Mouse (Mus musculus) heart, embryonic 16.5 days (tissue): ENCODE data around the gene Ephb2. TPM values are rescaled to one million over a fixed set of nuclear protein-coding genes. Genes with fewer than 3 reads are reported as not detected.

Experiments
- ATAC-seq: fragments of 200-750 bp; cut with Nextera tagmentation; replicated peaks from 2 replicates; pipeline ENCODE4 v1.8.0; 2017; ENCODE audit warnings: moderate number of reproducible peaks; ENCODE audit not compliant: insufficient read depth, low FRiP score; ENCODE audit errors: extremely low read depth
- H3K27ac ChIP-seq: fragments of 300-500 bp; sonication (generic); 2 replicates; pipeline ENCODE4 v1.5.1; 2014; ENCODE audit warnings: mild to moderate bottlenecking, low read length, control low read depth, moderate library complexity
- H3K27me3 ChIP-seq: fragments of 300-500 bp; sonication (generic); 2 replicates; pipeline ENCODE4 v1.6.1; 2014; ENCODE audit warnings: low read length, mixed read lengths; ENCODE audit not compliant: control insufficient read depth, insufficient read depth
- H3K36me3 ChIP-seq: fragments of 300-500 bp; sonication (generic); 2 replicates; pipeline ENCODE4 v1.6.1; 2014; ENCODE audit not compliant: control insufficient read depth, insufficient read depth
- H3K4me1 ChIP-seq: fragments of 300-500 bp; sonication (generic); 2 replicates; pipeline ENCODE4 v1.6.1; 2014; ENCODE audit warnings: low read length, mixed read lengths; ENCODE audit not compliant: control insufficient read depth, insufficient read depth
- H3K4me2 ChIP-seq: fragments of 300-500 bp; sonication (generic); 2 replicates; pipeline ENCODE4 v1.6.1; 2014; ENCODE audit warnings: low read depth, mild to moderate bottlenecking, control low read depth, low read length
- H3K4me3 ChIP-seq: fragments of 300-500 bp; sonication (generic); 2 replicates; pipeline ENCODE4 v1.5.1; 2014; ENCODE audit warnings: mild to moderate bottlenecking, control low read depth, low read length
- H3K9ac ChIP-seq: fragments of 300-500 bp; sonication (generic); 2 replicates; pipeline ENCODE4 v1.6.1; 2014; ENCODE audit warnings: low read length, control low read depth
- H3K9me3 ChIP-seq: fragments of 300-500 bp; sonication (generic); replicated peaks from 2 replicates; pipeline ENCODE4 v1.6.1; 2016; ENCODE audit warnings: low read length; ENCODE audit not compliant: control insufficient read depth
- WGBS: fragments of 180-500 bp; shearing (Covaris S2); extraction: QIAGEN DNeasy Blood & Tissue Kit; methylation state at CpG from one replicate; pipeline ENCODE4 v1.1.7; 2014; 5-methylcytosine and 5-hydroxymethylcytosine counted together
- polyA plus RNA-seq: library from polyadenylated mRNA; unstranded; fragments of >200 nt; fragmentation: Nextera tagmentation; extraction: Ambion mirVana; gene quantifications from 2 replicates; pipeline ENCODE4 v1.2.1, GENCODE M21; 2015

Ephb2 gene
- polyA plus RNA-seq, 1 experiment from 2014 or later = 0.70 TPM

DNA sequence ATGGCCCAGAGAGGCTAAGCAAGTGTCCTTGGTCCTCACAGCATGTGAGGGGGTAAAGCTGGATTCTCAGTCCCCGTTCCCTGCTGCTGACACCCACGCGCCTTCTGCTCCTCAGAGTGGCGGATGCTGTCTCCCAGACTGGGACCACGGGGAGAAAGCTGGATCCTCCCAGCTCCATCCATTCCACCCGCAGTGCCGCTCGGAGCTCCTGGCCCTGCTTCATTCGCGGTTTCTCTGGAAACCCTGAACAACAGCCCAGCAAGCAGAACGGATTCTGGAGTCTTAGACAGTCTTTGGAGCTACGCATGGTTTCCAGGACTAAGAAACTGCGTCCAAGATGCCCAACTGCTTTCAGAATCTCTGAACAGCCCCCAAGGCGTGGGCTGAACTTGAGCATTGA, 93.9 kb downstream of the Ephb2 start:
- Histone ChIP-seq H3K4me2 (no peak overlapping the region), H3K27me3 (no peaks in the 10 kb centered on the region; the same call in 1 of the 2 replicates), H3K4me3 (no peak overlapping the region), H3K36me3 (no peaks in the 10 kb centered on the region), H3K27ac (peak overlapping the region; percentile 38), H3K4me1 (peaks cover 25% of the 10 kb centered on the region), H3K9ac (no peak overlapping the region), H3K9me3 (no peaks in the 10 kb centered on the region)
- 76% methylated on average over 14 of the region's 14 CpGs for WGBS
- no peak for ATAC-seq

DNA sequence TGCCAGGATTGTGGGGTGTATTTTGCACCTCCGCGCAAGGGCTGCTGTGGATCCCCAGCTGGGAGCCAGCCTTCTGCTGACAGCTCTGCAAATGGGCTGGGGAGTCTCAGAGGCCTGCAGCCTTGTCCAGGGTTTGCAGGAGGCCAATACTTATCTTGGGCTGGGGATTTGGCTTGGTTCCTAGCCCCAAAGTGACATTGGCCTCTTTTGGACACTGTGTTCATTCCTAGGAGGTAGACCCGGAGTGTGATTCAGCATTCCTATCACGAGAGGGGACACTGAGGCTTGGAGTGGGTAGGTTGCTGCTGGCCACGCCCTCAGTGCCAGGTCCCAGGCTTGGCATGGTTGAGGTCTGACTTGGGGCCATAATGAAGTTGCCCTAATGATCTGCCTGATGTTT, 94.8 kb downstream of the Ephb2 start:
- no peak overlapping the region for H3K4me2 ChIP-seq
- H3K27ac ChIP-seq = 0 out of 2 replicates have a peak overlapping the region, but pooled peaks have one; percentile 19
- no peaks in the 10 kb centered on the region for H3K9me3 ChIP-seq
- H3K27me3 ChIP-seq = no peaks in the 10 kb centered on the region; the same call in 1 of the 2 replicates
- peaks cover 25% of the 10 kb centered on the region for H3K4me1 ChIP-seq
- ATAC-seq = no peak
- no peaks in the 10 kb centered on the region for H3K36me3 ChIP-seq
- no peak overlapping the region for H3K4me3 ChIP-seq
- 49% methylated on average over 5 of the region's 5 CpGs for WGBS
- no peak overlapping the region for H3K9ac ChIP-seq

DNA sequence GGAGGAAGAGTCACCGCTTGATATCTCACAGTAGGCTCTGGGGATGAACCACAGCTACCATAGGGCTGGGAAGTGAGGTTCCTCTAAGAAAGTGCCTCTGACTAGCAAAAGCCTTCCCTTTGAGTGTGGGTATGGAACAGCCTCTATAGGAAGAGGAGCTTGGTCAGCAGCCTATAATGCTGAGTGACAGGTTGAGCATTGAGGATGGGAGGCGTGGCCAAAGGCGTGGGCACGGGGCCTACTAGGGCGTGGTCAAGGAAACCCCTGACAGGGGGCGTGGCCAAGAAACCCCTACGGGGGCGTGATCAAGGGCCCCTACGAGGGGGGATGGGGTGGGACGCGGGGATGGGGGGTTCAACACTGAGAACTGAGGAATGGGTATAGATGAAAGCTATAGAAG, 96.6 kb downstream of the Ephb2 start:
- no peak overlapping the region for H3K4me3 ChIP-seq
- H3K27me3 ChIP-seq = no peaks in the 10 kb centered on the region; the same call in 1 of the 2 replicates
- H3K36me3 ChIP-seq = no peaks in the 10 kb centered on the region
- no peak for ATAC-seq
- 28% methylated on average over 11 of the region's 11 CpGs for WGBS
- H3K27ac ChIP-seq = no peak overlapping the region
- H3K9me3 ChIP-seq = no peaks in the 10 kb centered on the region
- H3K4me1 ChIP-seq = peaks cover 32% of the 10 kb centered on the region
- H3K4me2 ChIP-seq = no peak overlapping the region
- no peak overlapping the region for H3K9ac ChIP-seq

DNA sequence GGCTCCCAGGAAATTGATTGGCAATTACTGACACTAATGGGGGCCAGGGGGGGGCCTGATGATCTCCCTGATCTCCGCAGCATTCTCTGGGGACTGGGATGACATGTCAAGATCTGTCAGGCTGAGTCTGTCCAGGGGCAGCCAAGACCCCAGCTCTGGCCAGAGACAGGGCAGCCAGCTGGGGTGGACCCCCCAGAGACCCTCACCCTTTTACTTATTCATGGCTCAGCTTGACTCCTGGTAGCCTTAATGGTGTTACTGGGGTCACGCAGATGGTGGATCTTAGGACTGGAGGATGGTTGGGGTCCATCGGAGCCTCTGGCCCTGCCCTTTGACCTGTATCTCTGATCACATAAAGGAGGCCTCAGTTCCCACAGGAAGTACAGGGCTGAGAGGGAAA, 97.5 kb downstream of the Ephb2 start:
- Histone ChIP-seq H3K27me3 (no peaks in the 10 kb centered on the region; the same call in 1 of the 2 replicates), H3K4me1 (peaks cover 35% of the 10 kb centered on the region), H3K27ac (no peak overlapping the region), H3K9ac (no peak overlapping the region), H3K4me3 (no peak overlapping the region), H3K4me2 (no peak overlapping the region), H3K9me3 (no peaks in the 10 kb centered on the region), H3K36me3 (no peaks in the 10 kb centered on the region)
- WGBS = 76% methylated on average over 3 of the region's 3 CpGs
- ATAC-seq = no peak

DNA sequence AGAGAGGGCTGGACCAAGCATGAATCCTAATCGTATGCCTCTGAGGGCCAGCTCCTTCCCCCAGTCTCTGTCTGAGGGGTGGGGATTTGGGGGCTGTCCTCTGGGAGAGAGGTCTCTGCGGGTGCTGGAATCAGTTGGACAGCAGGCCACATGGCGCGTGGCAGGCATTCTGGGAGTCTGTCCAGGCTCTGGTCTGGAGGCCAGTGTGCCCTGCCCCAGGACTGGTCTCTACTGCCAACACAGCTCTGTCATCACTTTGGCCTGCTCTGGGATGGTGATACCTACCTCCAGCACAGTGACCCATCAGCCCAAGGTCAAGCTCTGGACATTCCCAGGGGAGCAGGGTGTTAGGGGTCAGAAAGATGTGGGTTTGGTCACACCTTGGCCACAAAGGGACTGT, 99.9 kb downstream of the Ephb2 start:
- H3K4me2 ChIP-seq = no peak overlapping the region
- H3K27ac ChIP-seq = no peak overlapping the region; the same call in 1 of the 2 replicates
- peak; percentile 30; the same call in 1 of the 2 replicates for ATAC-seq
- no peaks in the 10 kb centered on the region for H3K9me3 ChIP-seq
- 23% methylated on average over 4 of the region's 4 CpGs for WGBS
- no peaks in the 10 kb centered on the region for H3K36me3 ChIP-seq
- no peak overlapping the region for H3K9ac ChIP-seq
- H3K4me3 ChIP-seq = no peak overlapping the region
- H3K27me3 ChIP-seq = no peaks in the 10 kb centered on the region; the same call in 1 of the 2 replicates
- H3K4me1 ChIP-seq = peaks cover 33% of the 10 kb centered on the region

DNA sequence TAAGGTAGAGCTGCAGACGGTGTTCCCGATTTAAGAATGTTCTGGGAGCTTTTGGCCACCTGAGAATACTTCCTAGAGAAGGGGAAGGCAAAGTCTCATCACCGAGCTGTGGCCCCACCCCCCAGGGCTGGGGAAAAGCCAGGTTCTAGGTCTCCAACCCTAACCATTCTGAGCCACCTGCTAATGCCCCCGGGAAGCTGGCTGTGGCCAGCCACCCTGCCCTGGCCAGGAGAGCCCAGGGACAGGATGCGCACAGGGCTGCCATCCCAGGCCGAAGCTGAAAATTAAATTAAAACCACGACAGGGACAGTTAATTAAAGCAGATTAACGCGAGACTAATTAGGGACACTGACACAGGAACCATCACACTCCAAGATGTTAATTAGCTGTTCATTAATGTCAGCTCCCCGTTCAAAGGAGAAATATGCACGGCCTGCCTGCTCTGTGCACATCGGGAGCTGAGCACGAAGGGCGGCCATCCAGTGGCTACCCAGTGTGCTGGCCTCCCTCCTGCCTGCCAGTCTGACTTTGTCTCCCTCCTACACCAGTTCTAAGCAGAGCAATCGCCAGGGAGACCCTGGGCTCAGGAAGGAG, 101.5 kb downstream of the Ephb2 start:
- H3K4me3 ChIP-seq = no peak overlapping the region
- no peaks in the 10 kb centered on the region for H3K9me3 ChIP-seq
- peaks cover 29% of the 10 kb centered on the region for H3K4me1 ChIP-seq
- H3K9ac ChIP-seq = no peak overlapping the region
- ATAC-seq = no peak
- H3K36me3 ChIP-seq = no peaks in the 10 kb centered on the region
- no peaks in the 10 kb centered on the region; the same call in 1 of the 2 replicates for H3K27me3 ChIP-seq
- no peak overlapping the region for H3K4me2 ChIP-seq
- 86% methylated on average over 15 of the region's 15 CpGs for WGBS
- H3K27ac ChIP-seq = no peak overlapping the region

DNA sequence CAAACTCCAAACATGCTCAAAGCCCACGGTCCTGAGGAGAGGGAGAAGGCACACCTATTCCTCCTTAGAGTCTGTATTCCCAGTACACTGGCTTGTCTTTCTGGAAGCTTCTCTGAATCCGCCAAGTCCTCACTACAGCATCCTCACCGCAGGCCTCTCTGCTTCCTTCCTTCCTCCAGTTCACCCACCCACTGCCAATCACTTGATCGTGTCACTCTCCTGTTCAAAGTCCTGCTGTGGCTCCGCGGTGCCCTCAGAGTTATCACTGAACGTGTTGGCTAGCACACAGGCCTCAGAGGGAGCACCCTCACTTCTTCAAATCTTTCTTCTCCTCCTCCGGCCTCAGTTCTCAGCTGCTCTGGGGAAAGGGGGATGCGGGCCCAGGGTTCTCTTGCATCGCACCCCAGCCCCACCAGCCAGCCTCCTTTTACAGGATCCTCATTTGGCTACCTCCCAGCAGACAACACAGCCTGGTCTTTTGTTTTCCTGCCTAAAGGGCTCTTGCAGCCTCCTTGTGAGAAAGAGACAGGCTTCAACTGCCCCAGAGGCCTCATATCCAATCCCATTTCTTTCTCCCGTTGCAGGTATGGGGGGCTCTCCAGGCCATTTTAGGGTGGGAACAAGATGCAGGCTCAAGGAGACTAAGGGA, 102.4 kb downstream of the Ephb2 start:
- peaks cover 28% of the 10 kb centered on the region for H3K4me1 ChIP-seq
- H3K9me3 ChIP-seq = no peaks in the 10 kb centered on the region
- no peak overlapping the region for H3K27ac ChIP-seq
- H3K27me3 ChIP-seq = no peaks in the 10 kb centered on the region; the same call in 1 of the 2 replicates
- H3K4me3 ChIP-seq = no peak overlapping the region
- ATAC-seq = no peak
- peak overlapping the region; percentile 9; the same call in 1 of the 2 replicates for H3K9ac ChIP-seq
- H3K36me3 ChIP-seq = no peaks in the 10 kb centered on the region
- whole genome bisulfite sequencing = 39% methylated on average over 11 of the region's 11 CpGs
- no peak overlapping the region for H3K4me2 ChIP-seq

DNA sequence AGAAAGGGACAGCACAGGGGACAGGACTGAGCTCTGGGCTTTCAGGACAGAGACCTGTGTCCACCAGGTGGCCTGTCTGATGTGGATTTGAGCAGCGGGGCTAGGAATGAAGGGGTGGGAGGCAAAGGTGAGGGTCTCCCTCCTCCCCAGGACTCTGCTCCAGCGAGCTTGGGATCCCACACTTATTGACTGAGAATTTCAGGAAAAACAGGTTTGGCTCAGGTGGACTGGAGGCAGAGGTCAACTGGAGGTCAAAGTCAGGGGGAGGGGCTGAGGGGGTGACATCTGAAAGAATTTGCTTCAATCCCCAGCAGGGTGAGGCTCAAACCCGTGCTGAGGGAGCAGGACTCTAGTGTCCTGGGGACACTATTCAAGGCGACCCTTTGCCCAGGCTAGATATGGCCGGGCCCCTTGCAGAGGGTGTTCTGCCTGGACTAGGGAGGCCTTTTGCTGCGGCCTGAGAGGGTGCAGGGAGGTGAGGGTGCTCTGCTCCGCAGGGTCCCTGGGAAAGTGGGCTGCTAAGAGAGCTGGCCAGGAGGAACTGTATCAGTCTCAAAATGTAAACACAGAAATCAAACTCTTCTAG, 103.2 kb downstream of the Ephb2 start:
- 66% methylated on average over 7 of the region's 7 CpGs for WGBS
- Histone ChIP-seq H3K36me3 (no peaks in the 10 kb centered on the region), H3K27me3 (no peaks in the 10 kb centered on the region), H3K27ac (no peak overlapping the region), H3K4me3 (no peak overlapping the region), H3K9ac (no peak overlapping the region), H3K4me2 (no peak overlapping the region), H3K4me1 (peaks cover 28% of the 10 kb centered on the region), H3K9me3 (no peaks in the 10 kb centered on the region)
- ATAC-seq = no peak

DNA sequence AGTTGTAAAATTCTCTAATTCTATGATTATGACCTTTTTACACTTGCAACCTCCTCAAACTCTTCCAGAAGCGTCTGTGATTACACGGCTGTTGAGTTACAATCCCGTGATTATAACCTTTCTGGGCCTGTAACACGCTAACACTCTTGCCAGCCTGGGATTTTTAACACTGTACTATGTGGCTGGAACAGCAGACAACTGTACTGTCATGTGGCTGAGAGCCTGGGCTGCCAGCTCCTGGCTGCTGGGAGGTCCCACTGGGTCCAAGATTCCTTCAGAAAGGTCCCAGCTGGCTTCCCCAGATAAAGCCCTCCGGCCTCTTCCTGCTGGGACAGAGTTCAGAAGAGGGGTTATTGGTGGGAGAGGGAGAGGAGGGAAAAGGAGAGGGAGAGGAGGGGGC, 104.0 kb downstream of the Ephb2 start:
- ATAC-seq = no peak

More for the DNA sequence above, 104.0 kb downstream of the Ephb2 start:
- WGBS = 60% methylated on average over 5 of the region's 5 CpGs
- Histone ChIP-seq H3K9ac (no peak overlapping the region), H3K36me3 (no peaks in the 10 kb centered on the region), H3K4me1 (peaks cover 28% of the 10 kb centered on the region), H3K27ac (no peak overlapping the region), H3K4me3 (no peak overlapping the region), H3K27me3 (no peaks in the 10 kb centered on the region), H3K4me2 (no peak overlapping the region), H3K9me3 (no peaks in the 10 kb centered on the region)
